Mouse (Mus musculus): Measurements from ENCODE around the gene Clec2g. TPM values are rescaled to one million over a fixed set of nuclear protein-coding genes. Genes with fewer than 3 reads are reported as not detected.
A peak's percentile ranks its signal among the peaks of the same experiment; 100 is the strongest.
"Not testable (repeated sequence)": the region's sequence is repeated elsewhere in the genome, so short reads cannot be mapped to it uniquely, and the experiment has no call there.

The Clec2g gene
- polyA plus RNA-seq, 1 experiment: not detected

DNA sequence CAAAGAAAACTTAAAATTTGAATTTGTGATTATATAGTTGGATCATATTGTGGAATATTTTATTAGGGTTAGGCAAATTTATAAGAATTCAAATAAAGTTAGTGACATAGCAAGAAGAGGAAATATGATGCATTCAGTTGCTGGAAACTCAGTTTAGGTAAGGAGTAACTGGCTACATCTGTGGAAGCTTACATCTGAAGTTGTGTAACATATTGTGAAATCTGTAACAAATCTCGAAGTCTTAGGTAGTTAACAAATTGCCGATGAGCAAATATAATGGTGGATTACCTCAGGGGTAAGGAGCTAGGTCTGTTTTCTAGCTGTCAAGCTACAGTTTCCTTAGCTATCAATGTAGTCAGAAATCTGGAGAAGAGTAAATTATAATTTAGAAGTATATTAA, 16.9 kb upstream of the Clec2g start:
- TF ChIP-seq CTCF (IDR thresholded peaks at IDR 0.05; ENCODE audit: control insufficient read depth, insufficient read depth, low read length) (no peak), POLR2A (IDR thresholded peaks at IDR 0.05; ENCODE audit: borderline replicate concordance, control insufficient read depth, low read depth, low read length) (no peak)
- Histone ChIP-seq H3K27ac (ENCODE audit: control insufficient read depth, insufficient read depth, low read depth, low read length, poor library complexity) (no peak overlapping the region), H3K4me3 (replicated peaks; ENCODE audit: control insufficient read depth, low read depth, low read length) (no peak overlapping the region), H3K4me1 (ENCODE audit: control insufficient read depth, insufficient read depth, low read length) (no peaks in the 10 kb centered on the region; the same call in 1 of the 2 replicates)
- 46% methylated on average over 2 of the region's 2 CpGs for WGBS

DNA sequence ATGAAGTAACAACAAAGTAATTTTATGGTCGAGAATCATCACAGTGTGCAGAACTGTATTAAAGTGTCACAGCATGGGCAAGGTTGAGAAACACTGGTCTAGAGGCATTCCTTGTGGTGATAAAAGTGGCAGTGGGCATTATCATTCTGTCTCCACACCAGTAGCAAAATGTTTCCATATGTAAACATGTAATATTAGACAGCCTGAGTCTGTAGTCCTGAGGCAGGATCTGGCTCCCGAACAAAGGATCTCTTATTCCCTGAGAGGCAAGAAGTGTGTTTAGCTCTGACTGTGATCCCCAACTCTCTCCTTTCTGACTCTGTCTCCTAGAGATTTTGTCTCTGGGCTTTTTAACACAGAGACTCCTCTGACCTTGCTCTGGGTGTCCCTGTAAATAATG, 1.1 kb upstream of the Clec2g start:
- Histone ChIP-seq H3K4me1 (ENCODE audit: control insufficient read depth, insufficient read depth, low read length) (no peaks in the 10 kb centered on the region), H3K4me3 (replicated peaks; ENCODE audit: control insufficient read depth, low read depth, low read length) (no peak overlapping the region), H3K27ac (ENCODE audit: control insufficient read depth, insufficient read depth, low read depth, low read length, poor library complexity) (no peak overlapping the region)
- 86% methylated on average over 2 of the region's 2 CpGs for whole genome bisulfite sequencing
- no peak for TF ChIP-seq CTCF (IDR thresholded peaks at IDR 0.05; ENCODE audit: control insufficient read depth, insufficient read depth, low read length)
- TF ChIP-seq POLR2A (IDR thresholded peaks at IDR 0.05; ENCODE audit: borderline replicate concordance, control insufficient read depth, low read depth, low read length): no peak

DNA sequence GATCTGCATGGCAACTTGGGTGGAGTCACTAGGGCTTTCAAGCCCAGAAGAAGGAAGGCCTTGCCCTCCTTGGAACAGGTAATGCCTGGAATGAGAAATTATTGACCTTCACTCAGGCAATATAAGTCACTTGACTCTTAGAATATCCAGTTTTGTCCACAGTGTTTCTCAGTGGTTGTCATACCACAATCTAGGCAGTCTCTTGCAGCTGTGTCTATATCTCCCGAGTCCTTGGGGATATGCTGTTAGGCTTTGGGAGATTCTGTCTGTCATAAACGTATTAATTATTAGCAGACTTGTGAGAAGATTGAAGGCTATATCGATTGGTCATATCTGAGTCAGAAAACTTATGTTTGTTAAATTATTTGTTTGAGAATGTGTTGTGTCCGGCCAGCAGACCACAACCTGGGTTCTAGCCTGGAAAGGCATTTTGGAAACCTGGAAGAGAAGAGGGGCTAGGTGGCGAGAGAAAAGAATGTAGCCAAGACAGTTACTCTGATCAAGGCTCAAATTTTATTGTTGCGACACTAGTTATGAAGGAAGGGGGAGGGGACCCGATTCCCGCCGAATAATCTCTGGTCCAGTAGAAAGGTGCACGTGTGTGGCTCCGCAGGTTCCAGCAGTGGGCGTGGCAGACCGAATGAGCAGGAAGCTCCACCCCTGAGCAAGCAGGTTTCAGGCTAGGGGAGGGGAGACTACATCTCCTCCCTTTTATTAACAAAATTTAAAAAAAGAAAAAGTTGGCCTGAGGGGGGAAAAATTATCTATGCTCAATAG, 1.9 kb downstream of the Clec2g start:
- not testable (repeated sequence) for H3K4me1 ChIP-seq (ENCODE audit: control insufficient read depth, insufficient read depth, low read length); H3K4me3 ChIP-seq (replicated peaks; ENCODE audit: control insufficient read depth, low read depth, low read length); H3K27ac ChIP-seq (ENCODE audit: control insufficient read depth, insufficient read depth, low read depth, low read length, poor library complexity)
- WGBS: 83% methylated on average over 5 of the region's 13 CpGs

DNA sequence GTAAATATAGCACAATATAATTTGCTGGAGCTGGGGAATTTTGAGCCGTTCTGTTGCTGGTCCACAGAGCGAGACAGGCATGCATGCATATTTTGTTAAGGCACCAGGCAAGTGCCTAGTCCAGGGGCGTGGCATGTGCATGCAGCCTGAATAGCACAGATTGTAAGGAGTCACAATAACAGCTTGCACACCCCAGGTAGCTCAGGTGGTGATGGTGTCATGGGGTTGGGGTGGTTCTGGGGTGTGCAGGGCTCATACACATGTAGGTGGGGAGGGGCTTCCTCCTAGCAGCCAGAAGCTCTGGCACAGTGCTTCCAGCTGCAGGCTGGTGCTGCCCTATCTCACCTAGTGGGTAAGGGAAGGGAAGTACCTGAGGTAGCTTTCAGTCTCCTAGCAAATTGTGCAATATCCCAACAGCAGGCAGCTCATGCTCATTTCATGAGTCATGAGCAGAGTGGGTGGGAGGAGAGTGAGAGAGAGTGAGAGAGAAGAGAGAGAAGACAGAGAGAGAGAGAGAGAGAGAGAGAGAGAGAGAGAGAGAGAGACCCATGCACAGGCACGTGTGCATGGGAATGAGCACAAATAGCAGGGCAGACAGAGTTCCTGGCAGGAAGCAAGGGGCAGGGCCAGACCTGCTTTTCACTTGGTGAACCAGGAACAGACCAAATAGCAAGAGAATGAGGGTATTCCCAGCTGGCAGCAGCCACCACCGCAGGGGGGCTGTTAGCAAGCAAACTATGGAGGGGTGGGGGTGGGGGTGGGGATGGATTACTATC, 7.7 kb downstream of the Clec2g start:
- WGBS: 83% methylated on average over 5 of the region's 5 CpGs
- H3K27ac ChIP-seq (ENCODE audit: control insufficient read depth, insufficient read depth, low read depth, low read length, poor library complexity): no peak overlapping the region
- TF ChIP-seq POLR2A (IDR thresholded peaks at IDR 0.05; ENCODE audit: borderline replicate concordance, control insufficient read depth, low read depth, low read length): no peak
- no peak for TF ChIP-seq CTCF (IDR thresholded peaks at IDR 0.05; ENCODE audit: control insufficient read depth, insufficient read depth, low read length)
- no peak overlapping the region for H3K4me3 ChIP-seq (replicated peaks; ENCODE audit: control insufficient read depth, low read depth, low read length)
- H3K4me1 ChIP-seq (ENCODE audit: control insufficient read depth, insufficient read depth, low read length): no peaks in the 10 kb centered on the region

DNA sequence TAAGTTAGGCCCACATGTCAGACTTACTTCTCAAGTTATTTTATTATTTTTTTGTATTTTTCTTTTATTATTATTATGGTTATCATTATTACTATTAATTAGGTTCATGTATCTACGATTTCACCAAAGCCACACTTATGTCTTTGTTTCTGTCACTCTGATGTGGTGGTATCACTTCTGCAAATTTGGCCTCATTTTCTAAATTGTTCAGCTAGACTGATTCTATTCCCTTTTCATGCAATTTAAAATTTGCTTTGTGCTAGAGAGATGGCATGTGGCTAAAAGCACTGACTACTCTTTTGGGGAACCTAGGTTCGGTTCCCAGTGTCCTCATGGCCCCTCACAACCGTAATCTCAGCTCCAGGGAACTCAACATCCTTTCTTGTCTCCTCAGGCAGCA, 11.4 kb downstream of the Clec2g start:
- 53% methylated on average over 3 of the region's 3 CpGs for WGBS
- H3K4me3 ChIP-seq (replicated peaks; ENCODE audit: control insufficient read depth, low read depth, low read length): no peak overlapping the region
- H3K4me1 ChIP-seq (ENCODE audit: control insufficient read depth, insufficient read depth, low read length): no peaks in the 10 kb centered on the region
- H3K27ac ChIP-seq (ENCODE audit: control insufficient read depth, insufficient read depth, low read depth, low read length, poor library complexity): no peak overlapping the region
- TF ChIP-seq POLR2A (IDR thresholded peaks at IDR 0.05; ENCODE audit: borderline replicate concordance, control insufficient read depth, low read depth, low read length) (no peak), CTCF (IDR thresholded peaks at IDR 0.05; ENCODE audit: control insufficient read depth, insufficient read depth, low read length) (no peak)

DNA sequence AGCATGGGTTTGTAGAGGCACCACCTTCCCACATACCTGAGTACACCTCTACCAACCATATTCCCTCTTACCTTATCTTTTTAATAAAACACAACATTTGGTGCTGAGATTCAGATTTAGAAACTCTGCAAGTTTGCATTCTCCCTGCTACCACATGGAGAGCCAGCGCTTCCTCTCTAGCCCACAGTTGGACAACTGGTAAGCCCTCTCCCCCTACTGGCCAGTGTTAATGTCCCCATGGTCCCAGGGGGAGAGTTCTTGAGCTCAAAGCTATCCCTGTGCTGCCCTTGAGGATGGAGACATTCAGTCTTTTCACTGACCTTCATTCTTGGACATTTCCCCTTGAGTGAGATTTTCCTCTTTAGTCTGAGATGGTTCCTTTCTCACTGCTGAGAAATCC, 26.9 kb downstream of the Clec2g start:
- 78% methylated on average over 1 of the region's 1 CpGs for WGBS
- no peak overlapping the region for H3K4me3 ChIP-seq (replicated peaks; ENCODE audit: control insufficient read depth, low read depth, low read length)
- H3K4me1 ChIP-seq (ENCODE audit: control insufficient read depth, insufficient read depth, low read length): peaks cover 4% of the 10 kb centered on the region; the same call in 1 of the 2 replicates
- peak; percentile 13; the same call in 1 of the 2 replicates for TF ChIP-seq CTCF (IDR thresholded peaks at IDR 0.05; ENCODE audit: control insufficient read depth, insufficient read depth, low read length)
- no peak for TF ChIP-seq POLR2A (IDR thresholded peaks at IDR 0.05; ENCODE audit: borderline replicate concordance, control insufficient read depth, low read depth, low read length)
- no peak overlapping the region for H3K27ac ChIP-seq (ENCODE audit: control insufficient read depth, insufficient read depth, low read depth, low read length, poor library complexity)

DNA sequence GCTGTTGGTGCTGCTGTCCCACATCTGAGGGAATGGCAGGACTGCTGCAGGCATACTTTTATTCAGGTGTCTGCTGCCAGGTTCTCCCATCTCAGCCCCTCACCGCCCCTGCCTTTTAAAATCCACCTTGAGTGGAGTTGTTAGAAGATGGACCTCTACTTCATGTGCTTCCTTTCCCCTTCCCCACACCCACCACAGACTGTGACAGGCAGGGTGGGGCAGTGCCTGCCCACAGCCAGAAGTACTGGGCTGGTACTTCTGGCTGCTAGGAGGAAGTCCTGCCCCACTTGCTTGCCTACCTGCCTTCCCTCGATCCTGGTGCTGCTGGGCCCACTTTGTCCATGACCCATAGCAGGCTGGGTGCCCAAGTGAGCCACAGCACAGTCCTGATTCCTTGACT, 27.9 kb downstream of the Clec2g start:
- WGBS: 25% methylated on average over 2 of the region's 2 CpGs
- H3K4me1 ChIP-seq (ENCODE audit: control insufficient read depth, insufficient read depth, low read length); H3K4me3 ChIP-seq (replicated peaks; ENCODE audit: control insufficient read depth, low read depth, low read length); H3K27ac ChIP-seq (ENCODE audit: control insufficient read depth, insufficient read depth, low read depth, low read length, poor library complexity): not testable (repeated sequence)

DNA sequence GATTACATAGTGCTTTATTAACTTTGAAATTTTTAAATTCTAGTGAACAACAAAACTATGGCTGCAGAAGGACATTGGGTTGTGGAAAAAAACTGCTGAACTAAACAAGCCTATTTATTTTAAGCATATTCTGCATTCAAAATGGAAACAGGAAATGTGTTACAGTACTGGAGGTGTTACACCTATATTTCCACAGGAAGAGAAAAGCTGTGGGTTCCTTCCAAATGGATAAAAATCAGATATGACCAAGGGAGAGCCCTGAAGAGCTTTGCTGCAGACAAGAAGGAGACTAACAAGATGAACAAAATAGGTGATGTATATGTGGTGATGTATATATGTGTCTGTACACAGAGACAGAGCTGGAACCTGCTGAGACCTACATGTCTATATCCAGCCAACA, 30.3 kb downstream of the Clec2g start:
- H3K4me1 ChIP-seq (ENCODE audit: control insufficient read depth, insufficient read depth, low read length): peaks cover 4% of the 10 kb centered on the region; the same call in 1 of the 2 replicates
- no peak overlapping the region for H3K4me3 ChIP-seq (replicated peaks; ENCODE audit: control insufficient read depth, low read depth, low read length)
- no peak for TF ChIP-seq POLR2A (IDR thresholded peaks at IDR 0.05; ENCODE audit: borderline replicate concordance, control insufficient read depth, low read depth, low read length)
- TF ChIP-seq CTCF (IDR thresholded peaks at IDR 0.05; ENCODE audit: control insufficient read depth, insufficient read depth, low read length): no peak
- no peak overlapping the region for H3K27ac ChIP-seq (ENCODE audit: control insufficient read depth, insufficient read depth, low read depth, low read length, poor library complexity)
